Mouse (Mus musculus) megakaryocyte, embryonic 14.5 days (primary cell): ENCODE measurements around the gene Prss34.

Experiments used
- FLI1 ChIP-seq: IDR thresholded peaks from 2 replicates; pipeline ENCODE4 v1.6.1; 2012; ENCODE audit warnings: low read length, inconsistent platforms, mixed read lengths
- GATA1 ChIP-seq: IDR thresholded peaks from 3 replicates; pipeline ENCODE4 v1.6.1; 2012; ENCODE audit warnings: mixed read lengths, low read length, inconsistent platforms, borderline replicate concordance

DNA sequence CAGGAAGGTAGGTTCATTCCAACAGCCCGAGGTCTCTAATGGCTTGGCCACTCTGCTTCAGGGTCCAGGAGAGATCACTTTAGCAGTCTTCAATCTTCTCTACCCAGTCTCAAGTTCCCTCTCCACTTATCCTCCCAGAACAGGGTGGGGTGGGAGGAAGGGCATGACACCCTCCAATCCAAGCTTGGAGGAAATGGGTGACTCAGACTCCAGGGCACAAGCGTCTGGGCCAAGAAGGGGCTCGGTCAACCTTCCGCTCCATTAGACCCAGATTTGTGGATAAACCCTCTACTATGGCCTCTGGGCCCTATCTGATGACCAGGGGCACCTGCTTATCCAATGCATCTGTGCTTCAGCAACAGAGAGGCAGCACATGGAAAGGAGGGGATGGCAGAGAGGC, 47.3 kb downstream of the Prss34 start, which contains the start of gene Tpsab1:
- TF ChIP-seq GATA1 (no peak), FLI1 (no peak)
